Mouse (Mus musculus): Measurements from ENCODE around the gene Fam3b. TPM values are rescaled to one million over a fixed set of nuclear protein-coding genes. Genes with fewer than 3 reads are reported as not detected.

The Fam3b gene
- polyA plus RNA-seq, 2 experiments, result 0.14 TPM; not detected in 1

- no peak for ATAC-seq (ENCODE audit: insufficient read depth)
- H3K9ac ChIP-seq (replicated peaks), result no peak overlapping the region
- no peak overlapping the region for H3K27ac ChIP-seq
- no peak overlapping the region for H3K4me3 ChIP-seq (ENCODE audit: insufficient read depth in 1 of 2, low read depth in 2 of 2, low read length in 2 of 2)
- H3K9me3 ChIP-seq (ENCODE audit: control insufficient read depth, low read length), result no peaks in the 10 kb centered on the region
- TF ChIP-seq CTCF (IDR thresholded peaks at IDR 0.05; ENCODE audit: low read depth), result no peak
- TF ChIP-seq EP300 (IDR thresholded peaks at IDR 0.05; ENCODE audit: low read depth), result no peak
- no peaks in the 10 kb centered on the region for H3K36me3 ChIP-seq (replicated peaks; ENCODE audit: control insufficient read depth, insufficient read depth, low read depth)
- 17% methylated on average over 2 of the region's 2 CpGs for WGBS (ENCODE audit: insufficient replicate concordance)
- H3K4me1 ChIP-seq (replicated peaks; ENCODE audit: control insufficient read depth in 2 of 2, insufficient read depth in 2 of 2, low read length in 1 of 2), result peaks cover 0 to 4% of the 10 kb centered on the region in 2 experiments; a peak in 1 of 4 replicates
- no peak overlapping the region for H3K4me2 ChIP-seq (ENCODE audit: low read depth)
- H3K27me3 ChIP-seq (ENCODE audit: control insufficient read depth, insufficient read depth, low read length), result no peaks in the 10 kb centered on the region
- no peak for DNase-seq (ENCODE audit: low read depth in 3 of 3, low spot score in 3 of 3)
These were observed 36.0 kb downstream of the Fam3b start for GRCm38 (mm10) chr16:97478655-97479054.

- 23% methylated on average over 1 of the region's 1 CpGs for WGBS (ENCODE audit: insufficient replicate concordance)
- Histone ChIP-seq H3K4me1 (replicated peaks; ENCODE audit: control insufficient read depth in 2 of 2, insufficient read depth in 2 of 2, low read length in 1 of 2) (peaks cover 0 to 4% of the 10 kb centered on the region in 2 experiments; a peak in 1 of 4 replicates), H3K27me3 (ENCODE audit: control insufficient read depth, insufficient read depth, low read length) (no peaks in the 10 kb centered on the region), H3K27ac (no peak overlapping the region), H3K9me3 (ENCODE audit: control insufficient read depth, low read length) (no peaks in the 10 kb centered on the region), H3K9ac (replicated peaks) (no peak overlapping the region), H3K4me3 (ENCODE audit: insufficient read depth in 1 of 2, low read depth in 2 of 2, low read length in 2 of 2) (no peak overlapping the region), H3K4me2 (ENCODE audit: low read depth) (no peak overlapping the region), H3K36me3 (replicated peaks; ENCODE audit: control insufficient read depth, insufficient read depth, low read depth) (no peaks in the 10 kb centered on the region)
- DNase-seq (ENCODE audit: low read depth in 3 of 3, low spot score in 3 of 3) (no peak), ATAC-seq (ENCODE audit: insufficient read depth) (no peak)
- TF ChIP-seq EP300 (IDR thresholded peaks at IDR 0.05; ENCODE audit: low read depth) (no peak), CTCF (IDR thresholded peaks at IDR 0.05; ENCODE audit: low read depth) (no peak)
These were observed 38.1 kb downstream of the Fam3b start for GRCm38 (mm10) chr16:97476524-97476923.

GRCm38 (mm10) chr16:97475581-97475980, 39.0 kb downstream of the Fam3b start:
- Histone ChIP-seq H3K9ac (replicated peaks) (no peak overlapping the region), H3K4me2 (ENCODE audit: low read depth) (no peak overlapping the region), H3K4me3 (ENCODE audit: insufficient read depth in 1 of 2, low read depth in 2 of 2, low read length in 2 of 2) (no peak overlapping the region), H3K27ac (no peak overlapping the region), H3K27me3 (ENCODE audit: control insufficient read depth, insufficient read depth, low read length) (no peaks in the 10 kb centered on the region), H3K36me3 (replicated peaks; ENCODE audit: control insufficient read depth, insufficient read depth, low read depth) (no peaks in the 10 kb centered on the region), H3K9me3 (ENCODE audit: control insufficient read depth, low read length) (no peaks in the 10 kb centered on the region), H3K4me1 (replicated peaks; ENCODE audit: control insufficient read depth in 2 of 2, insufficient read depth in 2 of 2, low read length in 1 of 2) (peaks cover 0 to 4% of the 10 kb centered on the region in 2 experiments; a peak in 1 of 4 replicates)
- WGBS (ENCODE audit: insufficient replicate concordance), result 67% methylated on average over 3 of the region's 3 CpGs
- ATAC-seq (ENCODE audit: insufficient read depth) (no peak), DNase-seq (ENCODE audit: low read depth in 3 of 3, low spot score in 3 of 3) (no peak)
- no peak for TF ChIP-seq EP300 (IDR thresholded peaks at IDR 0.05; ENCODE audit: low read depth)
- TF ChIP-seq CTCF (IDR thresholded peaks at IDR 0.05; ENCODE audit: low read depth), result no peak

- Histone ChIP-seq H3K27ac (no peak overlapping the region), H3K9ac (replicated peaks) (no peak overlapping the region), H3K36me3 (replicated peaks; ENCODE audit: control insufficient read depth, insufficient read depth, low read depth) (no peaks in the 10 kb centered on the region), H3K27me3 (ENCODE audit: control insufficient read depth, insufficient read depth, low read length) (no peaks in the 10 kb centered on the region), H3K9me3 (ENCODE audit: control insufficient read depth, low read length) (no peaks in the 10 kb centered on the region), H3K4me2 (ENCODE audit: low read depth) (no peak overlapping the region), H3K4me1 (replicated peaks; ENCODE audit: control insufficient read depth in 2 of 2, insufficient read depth in 2 of 2, low read length in 1 of 2) (peaks cover 0 to 4% of the 10 kb centered on the region in 2 experiments; a peak in 1 of 4 replicates), H3K4me3 (ENCODE audit: insufficient read depth in 1 of 2, low read depth in 2 of 2, low read length in 2 of 2) (no peak overlapping the region)
- TF ChIP-seq EP300 (IDR thresholded peaks at IDR 0.05; ENCODE audit: low read depth) (no peak), CTCF (IDR thresholded peaks at IDR 0.05; ENCODE audit: low read depth) (no peak)
- ATAC-seq (ENCODE audit: insufficient read depth) (no peak), DNase-seq (ENCODE audit: low read depth in 3 of 3, low spot score in 3 of 3) (no peak)
- WGBS (ENCODE audit: insufficient replicate concordance), result 60% methylated on average over 2 of the region's 2 CpGs
These were observed 39.9 kb downstream of the Fam3b start for GRCm38 (mm10) chr16:97474671-97475070.

GRCm38 (mm10) chr16:97467993-97468791, 46.4 kb downstream of the Fam3b start:
- no peak overlapping the region for H3K4me2 ChIP-seq (ENCODE audit: low read depth)
- H3K9me3 ChIP-seq (ENCODE audit: control insufficient read depth, low read length), result no peaks in the 10 kb centered on the region
- H3K36me3 ChIP-seq (replicated peaks; ENCODE audit: control insufficient read depth, insufficient read depth, low read depth), result no peaks in the 10 kb centered on the region
- 20% methylated on average over 4 of the region's 4 CpGs for WGBS (ENCODE audit: insufficient replicate concordance)
- H3K9ac ChIP-seq (replicated peaks), result no peak overlapping the region
- H3K4me1 ChIP-seq (replicated peaks; ENCODE audit: control insufficient read depth in 2 of 2, insufficient read depth in 2 of 2, low read length in 1 of 2), result no peaks in the 10 kb centered on the region
- H3K4me3 ChIP-seq (ENCODE audit: insufficient read depth in 1 of 2, low read depth in 2 of 2, low read length in 2 of 2), result no peak overlapping the region
- no peaks in the 10 kb centered on the region for H3K27me3 ChIP-seq (ENCODE audit: control insufficient read depth, insufficient read depth, low read length)
- DNase-seq (ENCODE audit: low read depth in 3 of 3, low spot score in 3 of 3), result no peak
- no peak for TF ChIP-seq CTCF (IDR thresholded peaks at IDR 0.05; ENCODE audit: low read depth)
- TF ChIP-seq EP300 (IDR thresholded peaks at IDR 0.05; ENCODE audit: low read depth), result no peak
- no peak overlapping the region for H3K27ac ChIP-seq
- no peak for ATAC-seq (ENCODE audit: insufficient read depth)
